Mouse (Mus musculus) gastrocnemius, adult 2 months (tissue): ENCODE measurements around the gene Ltbp4. TPM values are rescaled to one million over a fixed set of nuclear protein-coding genes. Genes with fewer than 3 reads are reported as not detected.

ENCODE experiments used
- DNase-seq: peaks from one replicate; pipeline ENCODE4 v3.0.0; 2022
- H3K27ac ChIP-seq: fragments of 200-600 bp; 2 replicates; pipeline ENCODE4 v1.8.1; 2022; ENCODE audit warnings: mild to moderate bottlenecking
- H3K4me3 ChIP-seq: fragments of 200-600 bp; 2 replicates; pipeline ENCODE4 v1.8.1; 2022; ENCODE audit warnings: mild to moderate bottlenecking, moderate library complexity
- CTCF ChIP-seq: fragments of 200-600 bp; IDR thresholded peaks from 2 replicates; pipeline ENCODE4 v1.8.1; 2022; ENCODE audit warnings: antibody characterized with exemption, mild to moderate bottlenecking, moderate library complexity
- intact Hi-C: fragments of 180-260 bp; cut with DNase I; formaldehyde crosslinking; loops from one replicate; pipeline ENCODE4 v1.15.1; 2025
- total RNA-seq, 2 experiments: library from RNA; stranded (reverse); gene quantifications; 2 replicates each; pipeline ENCODE4 v1.2.3; 2021

Ltbp4 gene
- total RNA-seq, 2 experiments from 2014 or later = 48.0 to 81.2 TPM

- DNase-seq = peak; percentile 57
- peak overlapping the region; percentile 87 for H3K27ac ChIP-seq
- intact Hi-C loops = loop anchor here (1.0 to 5.0 kb wide), 2 partner anchors 27 to 95 kb away; no protein-coding TSS in a partner anchor
- H3K4me3 ChIP-seq = peak overlapping the region; percentile 88
- no peak for TF ChIP-seq CTCF
Measured at GRCm38 (mm10) chr7:27257046-27257851, 80.2 kb downstream of the Ltbp4 start.

- H3K27ac ChIP-seq = no peak overlapping the region
- peak; percentile 61 for TF ChIP-seq CTCF
- intact Hi-C loops = loop anchor here (5.0 kb wide), 1 partner anchor 93 kb away; no protein-coding TSS in a partner anchor
- DNase-seq = no peak
- no peak overlapping the region for H3K4me3 ChIP-seq
Measured at GRCm38 (mm10) chr7:27255721-27256120, 81.8 kb downstream of the Ltbp4 start.

Other genes starting within 250 kb of the Ltbp4 start
- gene Cyp2f2, start 217.8 kb downstream of the Ltbp4 start, total RNA-seq = under 1 TPM; 0.50 to 0.64 TPM
- not detected for gene Cyp2t4, start 184.0 kb downstream of the Ltbp4 start, total RNA-seq
- gene Egln2, start 170.9 kb downstream of the Ltbp4 start, total RNA-seq = 100 to 1,000 TPM in 1 of 2 experiments, 10 to 100 TPM in 1; 97.6 to 119 TPM
- gene Rab4b, start 158.8 kb downstream of the Ltbp4 start, total RNA-seq = 1 to 10 TPM; 5.7 to 6.5 TPM
- gene Gm21983, start 156.6 kb downstream of the Ltbp4 start, total RNA-seq = under 1 TPM in 1 of 2 experiments, not detected in 1; 0.18 TPM
- not detected for gene Mia, start 156.5 kb downstream of the Ltbp4 start, total RNA-seq
- gene BC024978, start 141.9 kb downstream of the Ltbp4 start, total RNA-seq = 10 to 100 TPM; 14.6 to 15.8 TPM
- gene Snrpa, start 141.4 kb downstream of the Ltbp4 start, total RNA-seq = 10 to 100 TPM; 32.5 to 37.3 TPM
- 1 to 10 TPM; 3.9 to 4.3 TPM for gene Itpkc, start 109.0 kb downstream of the Ltbp4 start, total RNA-seq
- gene Coq8b, start 104.7 kb downstream of the Ltbp4 start, total RNA-seq = 1 to 10 TPM; 3.2 to 3.4 TPM
- 1 to 10 TPM; 3.8 to 4.2 TPM for gene Numbl, start 79.3 kb downstream of the Ltbp4 start, total RNA-seq
- 1 to 10 TPM; 2.3 to 2.8 TPM for gene Shkbp1, start 18.3 kb upstream of the Ltbp4 start, total RNA-seq
- not detected for gene Gm20479, start 19.7 kb upstream of the Ltbp4 start, total RNA-seq
- gene Sptbn4, start 110.0 kb upstream of the Ltbp4 start, total RNA-seq = under 1 TPM in 1 of 2 experiments, not detected in 1; 0.03 TPM
- gene Blvrb, start 110.3 kb upstream of the Ltbp4 start, total RNA-seq = 10 to 100 TPM in 1 of 2 experiments, 1 to 10 TPM in 1; 8.9 to 15.8 TPM
- 1 to 10 TPM; 3.3 to 7.1 TPM for gene Sertad3, start 136.1 kb upstream of the Ltbp4 start, total RNA-seq
- 1 to 10 TPM; 5.5 to 9.1 TPM for gene Sertad1, start 149.2 kb upstream of the Ltbp4 start, total RNA-seq
- 1 to 10 TPM; 3.1 to 4.1 TPM for gene Prx, start 161.6 kb upstream of the Ltbp4 start, total RNA-seq
- under 1 TPM in 1 of 2 experiments, not detected in 1; 0.13 TPM for gene Hipk4, start 185.6 kb upstream of the Ltbp4 start, total RNA-seq
- gene Pld3, start 215.5 kb upstream of the Ltbp4 start, total RNA-seq = 10 to 100 TPM; 14.5 to 17.2 TPM
- 100 to 1,000 TPM; 107 to 123 TPM for gene 2310022A10Rik, start 215.5 kb upstream of the Ltbp4 start, total RNA-seq